Mouse (Mus musculus): Measurements from ENCODE around the gene Galnt4. TPM values are rescaled to one million over a fixed set of nuclear protein-coding genes. Genes with fewer than 3 reads are reported as not detected.
A peak's percentile ranks its signal among the peaks of the same experiment; 100 is the strongest.

The Galnt4 gene
- polyA plus RNA-seq, 1 experiment from 2014 or later: 10.0 TPM

DNA sequence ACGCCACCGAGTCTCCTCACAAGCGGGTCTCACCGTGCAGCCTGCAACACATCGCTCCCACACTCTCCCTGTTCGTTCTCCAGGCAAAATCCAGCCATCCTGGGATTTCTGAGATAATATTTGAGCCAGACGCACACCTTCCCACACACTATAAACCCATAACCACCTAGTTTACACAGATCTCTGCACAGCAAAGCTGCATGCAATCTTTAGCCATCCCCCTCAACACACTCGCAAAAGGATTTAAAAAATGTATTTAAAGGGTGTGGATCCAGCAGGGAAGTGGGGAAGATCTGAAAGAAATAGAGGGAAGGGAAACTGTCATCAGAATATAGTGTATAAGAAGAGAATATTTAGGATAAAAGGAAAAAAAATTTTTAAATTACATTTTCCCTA lies 8.3 kb downstream of the Galnt4 start:
- Histone ChIP-seq H3K9ac (no peak overlapping the region), H3K36me3 (no peaks in the 10 kb centered on the region), H3K9me3 (replicated peaks) (no peaks in the 10 kb centered on the region), H3K4me2 (replicated peaks) (no peak overlapping the region), H3K4me1 (peaks cover 14% of the 10 kb centered on the region), H3K4me3 (replicated peaks) (no peak overlapping the region), H3K27me3 (no peaks in the 10 kb centered on the region), H3K27ac (replicated peaks) (no peak overlapping the region)
- ATAC-seq (ENCODE audit: insufficient number of reproducible peaks, low FRiP score, low TSS enrichment, low read depth): no peak
- WGBS: 67% methylated on average over 8 of the region's 8 CpGs

DNA sequence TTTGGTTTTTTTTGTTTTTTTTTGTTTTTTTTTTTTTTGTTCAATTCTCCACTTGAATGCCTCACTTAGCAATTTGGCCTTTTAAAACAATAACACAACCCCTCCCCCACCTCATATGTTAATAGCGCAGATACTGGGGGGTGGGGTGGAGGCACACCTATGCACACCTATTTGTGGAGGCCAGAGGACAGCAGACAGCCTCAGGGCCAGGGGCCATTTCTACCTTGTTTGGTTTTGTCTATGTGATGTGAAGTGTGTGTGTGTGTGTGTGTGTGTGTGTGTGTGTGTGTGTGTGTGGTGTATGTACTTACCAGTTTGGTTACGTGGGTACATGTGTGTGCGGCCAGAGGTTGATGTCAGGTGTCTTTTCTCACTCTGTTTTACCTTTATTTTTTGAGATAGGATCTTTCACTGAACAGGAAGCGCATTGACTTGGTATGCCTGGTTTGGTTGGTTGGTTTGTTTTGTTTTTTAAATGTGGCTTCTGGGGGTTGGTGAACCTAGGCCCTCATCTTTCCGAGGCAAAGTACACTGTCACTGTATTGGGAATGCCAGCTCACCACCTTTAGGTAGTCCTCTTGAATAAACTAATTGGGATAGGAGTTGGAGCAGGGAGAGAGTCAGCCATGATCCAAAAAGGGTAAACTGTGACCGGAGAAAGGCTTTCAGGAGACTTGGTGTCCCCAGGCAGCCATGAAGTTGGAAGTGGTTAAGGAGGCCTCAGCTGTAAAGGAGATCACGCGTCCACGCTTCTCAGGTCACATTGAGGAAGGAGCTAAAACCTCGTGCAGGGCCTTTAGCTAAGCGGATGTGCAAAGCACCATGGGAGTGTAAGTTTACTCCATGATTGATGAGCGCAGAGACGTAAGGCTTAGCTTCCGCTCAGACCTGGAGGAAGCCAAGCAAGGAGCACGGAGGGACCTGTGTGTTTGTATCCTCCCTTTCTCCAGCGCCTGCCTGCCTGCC lies 9.0 kb downstream of the Galnt4 start:
- Histone ChIP-seq H3K4me1 (peaks cover 14% of the 10 kb centered on the region), H3K4me2 (replicated peaks) (no peak overlapping the region), H3K4me3 (replicated peaks) (no peak overlapping the region), H3K27ac (replicated peaks) (no peak overlapping the region), H3K9me3 (replicated peaks) (no peaks in the 10 kb centered on the region), H3K36me3 (no peaks in the 10 kb centered on the region), H3K9ac (no peak overlapping the region), H3K27me3 (no peaks in the 10 kb centered on the region)
- 85% methylated on average over 16 of the region's 16 CpGs for WGBS
- no peak for ATAC-seq (ENCODE audit: insufficient number of reproducible peaks, low FRiP score, low TSS enrichment, low read depth)

DNA sequence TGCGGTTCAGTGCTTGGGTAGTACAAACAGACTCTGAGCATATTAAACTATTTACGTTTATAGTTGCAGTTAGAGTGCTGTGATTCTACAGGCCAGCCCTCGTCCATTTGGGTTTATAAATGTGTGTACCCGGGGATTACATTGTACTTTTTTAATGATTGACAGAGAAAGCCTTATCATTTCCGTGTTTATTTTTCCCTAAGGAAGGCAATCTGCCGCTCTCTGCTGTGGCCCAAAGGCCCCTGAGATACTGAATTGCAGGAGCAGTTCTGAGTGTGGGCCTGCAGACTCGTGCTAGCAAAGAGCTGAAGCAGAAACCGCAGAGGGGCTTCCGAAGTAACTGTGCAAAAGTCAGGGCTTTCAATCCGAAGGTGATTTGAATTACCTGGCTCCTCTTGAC lies 9.9 kb downstream of the Galnt4 start:
- Histone ChIP-seq H3K27ac (replicated peaks) (no peak overlapping the region), H3K27me3 (no peaks in the 10 kb centered on the region), H3K36me3 (no peaks in the 10 kb centered on the region), H3K4me1 (peaks cover 14% of the 10 kb centered on the region), H3K9ac (no peak overlapping the region), H3K9me3 (replicated peaks) (no peaks in the 10 kb centered on the region), H3K4me2 (replicated peaks) (no peak overlapping the region), H3K4me3 (replicated peaks) (no peak overlapping the region)
- 67% methylated on average over 10 of the region's 10 CpGs for WGBS
- no peak for ATAC-seq (ENCODE audit: insufficient number of reproducible peaks, low FRiP score, low TSS enrichment, low read depth)

DNA sequence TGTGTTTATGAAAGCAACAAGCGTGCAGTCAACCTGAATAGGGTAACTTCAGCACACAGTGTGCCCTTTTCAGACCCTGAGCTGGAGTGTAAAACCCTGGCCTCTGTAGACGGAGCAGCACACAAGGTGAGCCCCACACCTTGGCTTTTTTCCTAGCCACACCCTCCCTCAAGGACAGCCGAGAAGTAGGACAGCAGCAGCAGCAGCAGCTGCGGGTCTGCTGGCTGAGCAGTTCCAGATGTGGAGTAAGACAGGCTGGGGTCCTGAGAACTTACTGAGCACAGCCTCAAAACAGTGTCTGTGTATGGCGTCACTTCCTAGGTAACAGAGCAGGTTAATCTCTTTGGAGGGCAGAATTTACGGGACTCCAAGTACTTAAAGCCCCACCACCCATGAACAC lies 10.7 kb downstream of the Galnt4 start:
- Histone ChIP-seq H3K27me3 (no peaks in the 10 kb centered on the region), H3K4me3 (replicated peaks) (no peak overlapping the region), H3K27ac (replicated peaks) (no peak overlapping the region), H3K9ac (no peak overlapping the region), H3K9me3 (replicated peaks) (no peaks in the 10 kb centered on the region), H3K4me2 (replicated peaks) (no peak overlapping the region), H3K4me1 (peaks cover 14% of the 10 kb centered on the region), H3K36me3 (no peaks in the 10 kb centered on the region)
- ATAC-seq (ENCODE audit: insufficient number of reproducible peaks, low FRiP score, low TSS enrichment, low read depth): 0 out of 2 replicates have a peak, but pooled peaks have one; percentile 37
- 36% methylated on average over 6 of the region's 6 CpGs for WGBS

DNA sequence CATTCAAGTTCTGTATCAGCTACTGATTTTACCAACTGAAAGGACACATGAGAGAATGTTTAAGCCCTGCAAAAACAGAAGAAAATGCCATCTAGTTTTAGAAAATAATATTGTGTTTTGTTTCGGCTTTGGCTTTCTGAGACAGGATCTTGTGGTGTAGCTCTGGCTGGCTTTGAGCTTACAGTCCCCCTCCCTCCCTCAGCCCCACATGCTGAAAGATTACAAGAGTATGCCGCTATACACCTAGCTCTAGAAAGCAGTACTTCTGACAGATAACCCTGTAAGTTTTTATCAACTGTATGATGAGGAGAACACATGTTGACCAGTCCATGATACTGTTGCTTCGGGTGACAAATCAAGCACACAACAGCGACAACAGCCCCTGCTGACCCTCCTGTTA lies 11.5 kb downstream of the Galnt4 start:
- H3K27me3 ChIP-seq: no peaks in the 10 kb centered on the region
- H3K9ac ChIP-seq: no peak overlapping the region
- peaks cover 14% of the 10 kb centered on the region for H3K4me1 ChIP-seq
- no peak for ATAC-seq (ENCODE audit: insufficient number of reproducible peaks, low FRiP score, low TSS enrichment, low read depth)
- no peak overlapping the region for H3K4me3 ChIP-seq (replicated peaks)
- no peaks in the 10 kb centered on the region for H3K36me3 ChIP-seq
- H3K27ac ChIP-seq (replicated peaks): no peak overlapping the region
- no peaks in the 10 kb centered on the region for H3K9me3 ChIP-seq (replicated peaks)
- H3K4me2 ChIP-seq (replicated peaks): no peak overlapping the region
- 80% methylated on average over 4 of the region's 4 CpGs for WGBS

DNA sequence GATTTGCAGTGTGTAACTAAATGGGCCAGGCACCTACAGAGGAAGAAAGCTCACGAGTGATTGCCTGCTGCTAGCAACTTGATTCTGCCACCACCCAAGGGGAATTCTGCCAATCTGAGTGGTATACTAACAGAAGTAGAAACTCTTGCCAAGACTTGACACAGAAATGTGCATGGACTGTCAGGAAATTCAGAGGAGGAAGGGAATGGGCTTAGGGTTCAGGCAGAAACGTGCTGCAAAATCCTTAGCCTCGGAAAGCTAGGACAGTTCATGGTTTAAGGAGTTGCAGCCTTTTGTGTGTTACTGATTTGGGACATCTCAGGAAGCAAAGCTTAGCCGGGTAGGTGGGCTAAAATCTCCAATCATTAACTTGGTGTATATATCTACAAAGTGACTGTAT lies 18.3 kb downstream of the Galnt4 start, which contains the start of gene Phxr2:
TSS of gene Phxr2 (minus strand) at position 101 of the 400 bp plus-strand sequence.
- Histone ChIP-seq H3K27ac (replicated peaks) (no peak within 1 kb of the TSS), H3K9ac (no peak within 1 kb of the TSS), H3K4me1 (peaks cover 16% of the 10 kb centered on the region; the same call in 1 of the 2 replicates), H3K36me3 (peaks cover 5% of the 10 kb centered on the region; the same call in 1 of the 2 replicates), H3K27me3 (no peaks in the 10 kb centered on the region), H3K9me3 (replicated peaks) (no peaks in the 10 kb centered on the region), H3K4me2 (replicated peaks) (no peak within 1 kb of the TSS), H3K4me3 (replicated peaks) (no peak within 1 kb of the TSS)
- WGBS: 63% methylated on average over 4 of the region's 4 CpGs
- ATAC-seq (ENCODE audit: insufficient number of reproducible peaks, low FRiP score, low TSS enrichment, low read depth): no peak

DNA sequence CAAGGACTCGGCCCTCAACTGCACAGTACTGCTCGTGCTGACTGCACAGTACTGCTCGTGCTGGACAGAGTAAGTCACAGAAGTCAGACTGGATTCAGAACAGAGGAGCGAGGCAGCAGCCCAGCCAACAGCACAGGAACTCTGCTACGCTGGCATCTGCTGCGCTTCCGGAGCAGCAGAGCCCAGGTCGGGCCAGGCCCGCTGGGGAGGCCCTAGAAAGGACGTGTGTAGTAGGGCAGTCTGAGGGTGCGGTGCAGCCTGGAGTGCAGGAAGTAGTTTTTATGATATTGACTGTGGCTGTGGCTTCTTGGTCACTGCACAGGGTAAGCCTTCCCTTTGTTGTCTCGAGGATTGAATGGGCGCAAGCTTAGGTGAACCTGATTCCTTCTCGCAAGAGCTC lies 19.0 kb downstream of the Galnt4 start:
- no peak for ATAC-seq (ENCODE audit: insufficient number of reproducible peaks, low FRiP score, low TSS enrichment, low read depth)
- H3K27me3 ChIP-seq: no peaks in the 10 kb centered on the region
- no peaks in the 10 kb centered on the region for H3K9me3 ChIP-seq (replicated peaks)
- no peak overlapping the region for H3K27ac ChIP-seq (replicated peaks)
- H3K4me2 ChIP-seq (replicated peaks): no peak overlapping the region
- peaks cover 19% of the 10 kb centered on the region; the same call in 1 of the 2 replicates for H3K4me1 ChIP-seq
- peaks cover 5% of the 10 kb centered on the region; the same call in 1 of the 2 replicates for H3K36me3 ChIP-seq
- H3K4me3 ChIP-seq (replicated peaks): no peak overlapping the region
- 89% methylated on average over 14 of the region's 14 CpGs for WGBS
- no peak overlapping the region for H3K9ac ChIP-seq

DNA sequence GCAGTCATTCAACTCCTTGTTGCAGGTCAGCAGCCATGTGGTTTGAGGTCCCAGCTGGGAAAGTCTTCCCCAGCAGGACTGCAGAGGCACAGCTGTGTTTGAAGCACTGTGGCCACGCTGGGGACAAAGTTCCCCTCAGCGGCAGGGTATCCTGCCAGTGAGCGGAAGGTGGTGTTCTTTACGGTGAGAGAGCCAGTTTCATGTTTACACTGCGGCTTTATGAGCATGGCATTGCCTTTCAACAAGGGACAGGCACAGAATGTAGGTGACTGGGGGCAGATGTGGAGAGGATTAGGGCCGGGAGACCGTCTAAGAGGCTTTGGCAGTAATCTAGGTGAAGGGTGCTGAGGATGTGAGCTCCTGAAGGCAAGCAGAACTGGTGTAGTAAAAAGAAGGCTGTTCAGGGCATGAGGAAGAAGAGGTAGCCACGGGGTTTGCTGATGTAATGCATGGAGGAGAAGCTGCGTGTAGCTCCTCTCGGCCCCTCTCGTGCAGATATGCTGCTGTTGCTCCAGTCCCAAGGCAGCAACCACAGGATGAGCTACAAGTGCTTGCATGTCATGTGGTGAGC lies 19.8 kb downstream of the Galnt4 start:
- Histone ChIP-seq H3K4me2 (replicated peaks) (no peak overlapping the region), H3K27ac (replicated peaks) (no peak overlapping the region), H3K9ac (no peak overlapping the region), H3K4me3 (replicated peaks) (no peak overlapping the region), H3K27me3 (no peaks in the 10 kb centered on the region), H3K36me3 (peaks cover 5% of the 10 kb centered on the region; the same call in 1 of the 2 replicates), H3K9me3 (replicated peaks) (no peaks in the 10 kb centered on the region), H3K4me1 (peaks cover 19% of the 10 kb centered on the region; the same call in 1 of the 2 replicates)
- no peak for ATAC-seq (ENCODE audit: insufficient number of reproducible peaks, low FRiP score, low TSS enrichment, low read depth)
- 64% methylated on average over 11 of the region's 11 CpGs for WGBS

DNA sequence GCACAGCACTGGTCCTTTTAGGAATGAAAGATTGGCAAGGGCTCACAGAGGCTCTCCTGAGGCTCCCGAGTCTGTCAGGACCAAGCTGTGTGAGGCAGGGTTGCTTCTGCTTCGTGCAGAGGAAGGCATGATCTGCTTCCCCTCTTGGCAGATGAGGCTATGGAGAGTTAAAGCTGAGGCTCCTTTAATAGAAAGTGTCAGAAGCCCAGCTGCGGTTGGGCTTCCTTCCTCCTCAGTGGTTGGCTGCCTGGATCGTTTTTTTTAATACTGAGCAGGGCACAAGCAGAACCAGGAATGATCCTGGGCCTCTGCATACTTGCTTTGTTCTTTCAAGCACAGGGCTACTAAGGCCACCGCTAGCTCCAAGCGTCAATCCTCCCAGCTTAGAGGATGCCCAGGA lies 22.7 kb downstream of the Galnt4 start:
- Histone ChIP-seq H3K27ac (replicated peaks) (no peak overlapping the region), H3K9me3 (replicated peaks) (no peaks in the 10 kb centered on the region), H3K9ac (no peak overlapping the region), H3K27me3 (no peaks in the 10 kb centered on the region), H3K4me3 (replicated peaks) (no peak overlapping the region), H3K4me2 (replicated peaks) (no peak overlapping the region), H3K36me3 (peaks cover 11% of the 10 kb centered on the region; the same call in 1 of the 2 replicates), H3K4me1 (peaks cover 19% of the 10 kb centered on the region; the same call in 1 of the 2 replicates)
- WGBS: 36% methylated on average over 6 of the region's 6 CpGs
- ATAC-seq (ENCODE audit: insufficient number of reproducible peaks, low FRiP score, low TSS enrichment, low read depth): no peak

DNA sequence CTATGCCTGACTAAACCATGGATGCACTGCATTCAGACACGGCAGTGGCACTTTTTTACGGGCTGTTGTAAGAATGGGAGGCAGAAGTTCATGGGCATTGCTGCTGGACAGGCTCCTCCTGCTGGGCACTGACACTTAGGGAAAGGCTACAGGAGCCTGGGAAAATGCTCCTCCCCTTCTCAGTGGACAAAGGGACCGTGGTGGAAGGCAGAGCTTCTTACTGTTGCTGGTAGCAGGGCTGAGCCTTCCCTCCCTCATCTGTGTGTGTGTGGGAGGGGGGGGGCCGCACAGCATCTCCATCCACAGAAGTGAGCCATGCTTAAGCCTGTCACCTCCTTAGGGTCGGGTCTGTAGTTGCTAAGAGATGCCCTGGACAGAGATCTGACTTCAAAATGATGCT lies 23.3 kb downstream of the Galnt4 start:
- no peak for ATAC-seq (ENCODE audit: insufficient number of reproducible peaks, low FRiP score, low TSS enrichment, low read depth)
- no peak overlapping the region for H3K9ac ChIP-seq
- H3K36me3 ChIP-seq: peaks cover 11% of the 10 kb centered on the region; the same call in 1 of the 2 replicates
- no peaks in the 10 kb centered on the region for H3K9me3 ChIP-seq (replicated peaks)
- H3K4me1 ChIP-seq: peaks cover 19% of the 10 kb centered on the region; the same call in 1 of the 2 replicates
- 72% methylated on average over 5 of the region's 5 CpGs for WGBS
- H3K27me3 ChIP-seq: no peaks in the 10 kb centered on the region
- H3K4me3 ChIP-seq (replicated peaks): no peak overlapping the region
- H3K27ac ChIP-seq (replicated peaks): no peak overlapping the region
- H3K4me2 ChIP-seq (replicated peaks): no peak overlapping the region

DNA sequence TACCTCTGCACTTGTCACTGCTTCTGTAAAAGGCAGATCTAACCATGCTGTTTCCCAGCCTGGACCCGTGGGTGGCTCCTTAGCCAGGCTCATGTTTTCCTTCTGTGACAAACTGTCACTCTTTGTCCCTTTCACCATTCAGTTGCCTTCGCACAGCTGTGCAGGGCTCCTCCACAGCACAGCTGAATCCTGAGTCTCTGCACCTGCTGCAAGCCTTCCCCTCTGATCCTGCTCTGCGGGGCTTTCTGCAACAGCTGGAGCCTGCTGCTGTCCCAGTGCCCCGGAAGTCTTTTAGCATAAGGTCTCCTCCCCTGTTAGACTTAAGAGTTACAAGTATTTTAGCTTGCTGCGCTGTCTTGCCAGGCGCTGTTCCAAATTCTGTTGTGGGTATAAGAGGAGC lies 24.2 kb downstream of the Galnt4 start:
- H3K27me3 ChIP-seq: no peaks in the 10 kb centered on the region
- no peak overlapping the region for H3K27ac ChIP-seq (replicated peaks)
- H3K9ac ChIP-seq: no peak overlapping the region
- H3K4me1 ChIP-seq: peaks cover 19% of the 10 kb centered on the region; the same call in 1 of the 2 replicates
- no peak overlapping the region for H3K4me2 ChIP-seq (replicated peaks)
- H3K9me3 ChIP-seq (replicated peaks): no peaks in the 10 kb centered on the region
- WGBS: 75% methylated on average over 6 of the region's 6 CpGs
- ATAC-seq (ENCODE audit: insufficient number of reproducible peaks, low FRiP score, low TSS enrichment, low read depth): 0 out of 2 replicates have a peak, but pooled peaks have one; percentile 16
- H3K4me3 ChIP-seq (replicated peaks): no peak overlapping the region
- H3K36me3 ChIP-seq: peaks cover 11% of the 10 kb centered on the region; the same call in 1 of the 2 replicates

Measured in embryonic facial prominence, embryonic 15.5 days (tissue).